In genomic region chrX:66652455-66653144, GRCm38 (mm10) we compare ENCODE assay signal across 8 mouse cellular contexts. TPM values are rescaled to one million over a fixed set of nuclear protein-coding genes. Genes with fewer than 3 reads are reported as not detected.
DNase-seq lines count a peak whose midpoint lies in the region; ATAC-seq and TF ChIP-seq lines count a peak whose summit lies in the region.

No protein-coding gene starts in this region.

- 12% methylated on average over 21 of the region's 21 CpGs for WGBS in hindbrain, embryonic 11.5 days
- WGBS in midbrain, postnatal 0 days: 12% methylated on average over 19 of the region's 21 CpGs

- peak; percentile 90 for ATAC-seq in hindbrain, embryonic 11.5 days (ENCODE audit: low FRiP score)
- peak; percentile 85 for ATAC-seq in midbrain, postnatal 0 days (ENCODE audit: low FRiP score)
- ATAC-seq in megakaryocyte progenitor cell, adult 5-6 weeks (replicated peaks; ENCODE audit: poor library complexity): no peak

- no peaks in the 10 kb centered on the region for H3K36me3 ChIP-seq in hindbrain, embryonic 11.5 days (ENCODE audit: control insufficient read depth, insufficient read depth, low read length)
- no peaks in the 10 kb centered on the region for H3K36me3 ChIP-seq in midbrain, postnatal 0 days (ENCODE audit: insufficient read depth, low read length)

- no peaks in the 10 kb centered on the region for H3K4me1 ChIP-seq in hindbrain, embryonic 11.5 days (replicated peaks; ENCODE audit: control insufficient read depth, insufficient read depth, low read length)
- no peaks in the 10 kb centered on the region for H3K4me1 ChIP-seq in midbrain, postnatal 0 days (ENCODE audit: insufficient read depth, low read length)

- H3K4me2 ChIP-seq in hindbrain, embryonic 11.5 days (replicated peaks; ENCODE audit: low read depth, low read length): peak overlapping the region; percentile 43
- H3K4me2 ChIP-seq in midbrain, postnatal 0 days (ENCODE audit: low read depth, low read length, poor library complexity, severe bottlenecking): peak overlapping the region; percentile 55

- H3K4me3 ChIP-seq in hindbrain, embryonic 11.5 days (ENCODE audit: low read depth, low read length): peak overlapping the region; percentile 34
- peak overlapping the region; percentile 41 for H3K4me3 ChIP-seq in midbrain, postnatal 0 days (ENCODE audit: low read depth, low read length)

- H3K9ac ChIP-seq in hindbrain, embryonic 11.5 days (ENCODE audit: low read depth, low read length): peak overlapping the region; percentile 27; the same call in 1 of the 2 replicates
- no peak overlapping the region; the same call in 1 of the 2 replicates for H3K9ac ChIP-seq in midbrain, postnatal 0 days (replicated peaks; ENCODE audit: low read length, poor library complexity, severe bottlenecking)

- H3K27ac ChIP-seq in hindbrain, embryonic 11.5 days (ENCODE audit: low read depth, low read length): no peak overlapping the region
- no peak overlapping the region; the same call in 1 of the 2 replicates for H3K27ac ChIP-seq in midbrain, postnatal 0 days (ENCODE audit: low read depth, low read length)

- H3K27me3 ChIP-seq in hindbrain, embryonic 11.5 days (ENCODE audit: control insufficient read depth, insufficient read depth, low read length): no peaks in the 10 kb centered on the region
- H3K27me3 ChIP-seq in midbrain, postnatal 0 days (ENCODE audit: insufficient read depth, low read length): no peaks in the 10 kb centered on the region

- TF ChIP-seq CTCF in midbrain, postnatal 0 days (IDR thresholded peaks at IDR 0.05): no peak

- peak; percentile 53 for DNase-seq in ZHBTc4 (ENCODE audit: low read depth, low spot score)
- peak; percentile 77 for DNase-seq in cerebellum, adult 9-11 months
- DNase-seq in frontal cortex, postnatal 14 days (ENCODE audit: low spot score in 2 of 2): peak; percentile 54 to 56
- peak; percentile 61 for DNase-seq in hindbrain, embryonic 11.5 days (ENCODE audit: low spot score)
- DNase-seq in left cerebral cortex, adult 9 months (ENCODE audit: low spot score in 2 of 2): peak; percentile 55 to 72
- peak; percentile 79 for DNase-seq in midbrain, postnatal 0 days (ENCODE audit: low spot score)
- DNase-seq in thymus, postnatal 36 days: no peak

- H3K9me3 ChIP-seq in hindbrain, embryonic 11.5 days (ENCODE audit: control insufficient read depth, low read length): no peaks in the 10 kb centered on the region
- no peaks in the 10 kb centered on the region for H3K9me3 ChIP-seq in midbrain, postnatal 0 days (ENCODE audit: low read length)

RNA-seq across cellular contexts. Expression of gene Slitrk2, which starts 3.5 kb away (rescaled TPM):
- polyA plus RNA-seq in hindbrain, embryonic 11.5 days (2014; fragmentation: Nextera tagmentation; extraction: Ambion mirVana): 3.3 and 4.3 TPM in 2 replicates
- 20.0 and 20.1 TPM in 2 replicates for total RNA-seq in midbrain, postnatal 0 days (2014; rRNA removed)
- polyA plus RNA-seq in midbrain, postnatal 0 days (2015; fragmentation: Nextera tagmentation; extraction: Ambion mirVana): 9.3 and 9.4 TPM in 2 replicates
- not detected in 2 replicates for total RNA-seq in megakaryocyte progenitor cell, adult 5-6 weeks (2015)
- total RNA-seq in megakaryocyte progenitor cell, adult 5-6 weeks (2017): not detected in 2 replicates

Comparison
In these comparisons a context has a peak if more than half of its experiments do, and no peak if none do; other contexts are left out.
1. DNase-seq: peak in ZHBTc4 (single experiment), cerebellum, adult 9-11 months (single experiment), frontal cortex, postnatal 14 days (2 of 2), hindbrain, embryonic 11.5 days (single experiment), left cerebral cortex, adult 9 months (2 of 2) and midbrain, postnatal 0 days (single experiment); none in thymus, postnatal 36 days (0 of 2).
2. RNA of gene Slitrk2, which starts 3.5 kb away (total RNA-seq): 20.0 to 20.1 TPM in midbrain, postnatal 0 days; not detected in megakaryocyte progenitor cell, adult 5-6 weeks; every median in the first group is over 10 times any median in the second.